Mouse (Mus musculus) cerebellum, postnatal 10 days (tissue): ENCODE measurements around the gene Acta1.

ENCODE experiments used
- DNase-seq, 2 experiments: peaks; one replicate each; pipeline ENCODE4 v3.0.0; 2021; ENCODE audit warnings: mixed read lengths in 2 of 2

Gene Acta1

DNA sequence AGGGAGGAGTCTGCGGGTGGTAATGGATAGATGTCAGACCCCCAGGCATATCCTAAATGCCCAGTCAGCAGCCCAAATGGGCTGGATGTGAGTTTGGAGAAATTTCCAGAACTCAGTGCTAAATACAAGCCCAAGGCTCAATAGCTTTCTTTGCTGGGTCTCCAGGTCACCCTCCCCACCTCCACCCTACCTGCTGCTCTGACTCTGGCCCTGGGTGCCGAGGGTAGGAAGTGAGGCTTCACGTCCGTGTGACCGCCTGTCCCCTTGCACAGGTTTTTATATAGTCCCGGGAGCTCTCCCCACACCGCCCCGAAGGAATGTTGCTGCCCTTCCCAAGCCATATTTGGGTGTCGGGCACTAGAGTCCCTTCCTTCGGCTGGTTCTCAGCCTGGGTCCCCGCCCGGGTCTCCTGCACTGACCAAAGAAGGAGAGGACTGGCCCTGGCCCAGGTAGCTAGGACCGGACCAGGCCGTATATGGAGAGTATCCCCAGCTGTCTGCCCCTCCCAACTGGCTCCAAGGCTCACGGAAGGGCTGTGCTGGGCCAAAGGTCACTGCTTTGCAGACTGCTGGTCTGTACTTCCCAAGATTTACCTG, at the start of gene Acta1:
TSS of gene Acta1 (minus strand) at position 250 of the 596 bp plus-strand sequence.
- no peak for DNase-seq

DNA sequence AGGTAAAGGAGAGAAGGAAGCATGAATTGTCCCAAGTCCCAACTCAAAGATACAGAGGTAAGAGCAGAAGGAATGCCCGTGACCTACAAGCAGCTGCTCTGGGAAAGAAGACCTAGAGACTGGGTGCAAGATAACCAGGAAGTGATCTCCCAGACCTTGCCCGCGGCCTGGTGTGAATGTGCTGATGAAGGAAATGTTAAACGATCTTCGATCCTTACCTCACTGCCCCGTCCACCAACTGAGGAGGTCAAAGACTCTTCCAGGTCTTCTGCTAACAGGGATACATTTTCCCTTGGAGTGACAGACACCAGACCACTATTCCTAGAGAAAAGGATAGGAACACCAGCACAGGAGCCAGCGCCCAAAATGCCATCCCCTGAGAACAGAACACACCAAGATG, 34.5 kb upstream of the Acta1 start:
- DNase-seq: no peak

DNA sequence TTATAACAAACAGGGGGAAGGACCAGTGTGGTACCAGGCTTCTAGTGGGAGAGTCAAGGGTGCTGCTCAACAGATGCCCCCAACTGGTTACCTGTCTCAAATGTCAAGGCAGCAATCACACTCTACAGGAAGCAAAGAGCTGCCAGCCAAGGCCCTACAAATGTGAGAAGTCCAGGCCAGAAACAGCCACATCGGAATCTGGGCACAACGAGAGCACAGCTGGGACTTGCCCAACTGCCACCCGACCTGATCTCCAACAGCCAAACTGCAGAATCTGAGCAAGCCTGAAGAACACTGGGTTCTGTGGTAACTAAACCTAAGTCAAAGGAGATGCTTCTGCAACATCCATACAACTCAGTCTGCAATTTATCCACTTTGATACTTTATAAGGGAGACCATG, 31.1 kb upstream of the Acta1 start:
- DNase-seq: no peak

DNA sequence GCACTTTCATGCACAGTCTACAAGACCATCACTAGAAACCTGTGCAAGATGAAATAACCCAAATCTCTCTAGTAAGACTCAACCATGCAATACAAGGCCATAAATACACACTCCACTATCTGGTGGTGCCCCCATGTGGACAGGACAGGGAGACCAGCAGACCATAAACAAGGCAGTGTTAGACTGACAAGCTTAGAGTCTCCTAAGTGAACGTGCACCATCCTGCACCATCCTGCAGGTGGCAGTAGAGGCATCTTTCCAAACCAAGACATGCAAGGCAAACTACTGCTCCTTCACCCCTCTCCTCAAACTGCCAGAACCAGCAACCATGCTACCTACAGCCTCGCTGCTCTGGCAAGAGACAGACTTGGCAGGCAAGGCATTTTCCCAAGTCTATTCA, 30.2 kb upstream of the Acta1 start:
- peak; percentile 92 for DNase-seq

DNA sequence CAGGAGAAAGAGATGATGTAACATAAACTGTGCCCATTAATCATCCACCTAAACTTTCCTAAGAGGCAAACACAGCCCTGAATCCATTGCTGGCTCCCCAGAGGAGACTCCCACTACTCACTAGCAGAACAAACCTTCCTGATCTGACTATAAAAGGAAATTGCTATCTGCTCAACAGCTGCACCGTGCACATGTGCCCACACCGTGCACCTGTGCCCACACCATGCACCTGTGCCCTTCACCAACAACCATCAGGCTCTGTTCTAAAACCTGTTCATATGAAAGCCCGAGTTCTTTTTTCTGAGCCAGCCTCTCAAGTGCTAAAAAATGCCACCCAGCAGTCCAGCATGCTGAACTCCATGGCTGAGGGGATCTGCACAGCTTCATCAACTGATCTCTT, 20.1 kb upstream of the Acta1 start:
- no peak for DNase-seq

DNA sequence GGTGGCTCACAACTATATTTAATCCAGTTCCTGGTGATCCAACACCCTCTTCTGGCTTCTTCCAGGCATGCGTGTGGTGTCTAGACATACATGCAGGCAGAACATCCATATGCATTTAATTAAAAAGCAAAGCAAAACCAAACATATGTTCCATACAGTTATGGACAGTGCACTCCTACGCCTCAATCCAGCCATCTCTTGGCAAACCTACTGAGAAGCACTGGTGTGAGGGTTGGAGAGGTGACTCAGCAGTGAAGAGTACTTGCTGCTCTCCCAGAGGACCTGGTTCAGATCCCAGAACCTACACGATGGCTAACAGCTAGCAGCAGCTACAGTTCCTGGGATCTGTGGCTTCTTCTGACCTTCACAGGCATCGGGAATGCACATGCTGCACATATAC, 17.7 kb upstream of the Acta1 start:
- DNase-seq: no peak

DNA sequence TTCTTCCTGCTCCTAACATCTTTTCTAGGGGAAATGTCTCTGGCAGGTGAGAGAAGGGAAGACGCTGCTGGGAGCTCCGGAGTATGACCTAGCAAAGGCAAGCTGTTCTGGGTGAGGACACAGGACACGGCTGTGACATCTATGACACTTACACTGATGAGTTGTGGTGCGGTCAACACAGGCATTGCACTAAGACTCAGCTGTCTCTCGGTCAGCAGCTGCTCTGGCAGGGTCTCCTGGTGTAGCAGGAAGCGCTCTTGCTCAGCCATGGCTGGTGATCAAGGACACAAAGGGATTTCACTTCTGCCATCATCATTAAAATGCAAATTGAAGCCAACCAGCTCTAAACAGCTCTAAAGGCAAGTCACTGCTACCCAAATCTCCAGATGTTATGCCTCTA, 13.1 kb upstream of the Acta1 start:
- no peak for DNase-seq

DNA sequence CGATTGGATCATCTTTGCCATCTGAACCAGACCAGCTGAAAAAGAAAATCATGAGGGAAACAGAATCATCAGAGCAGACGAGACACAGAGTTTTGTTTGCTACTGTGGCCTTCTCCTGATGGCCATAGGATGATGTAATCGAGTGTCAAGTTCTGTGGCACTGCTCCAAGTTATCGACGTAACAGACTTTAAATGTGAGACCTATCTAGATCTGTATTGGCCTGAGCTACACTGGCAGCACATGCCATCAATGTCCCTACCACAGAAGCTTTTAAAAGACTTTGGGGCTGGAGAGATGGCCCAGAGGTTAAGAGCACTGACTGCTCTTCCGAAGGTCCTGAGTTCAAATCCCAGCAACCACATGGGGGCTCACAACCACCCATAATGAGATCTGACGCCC, 8.1 kb upstream of the Acta1 start:
- no peak for DNase-seq

DNA sequence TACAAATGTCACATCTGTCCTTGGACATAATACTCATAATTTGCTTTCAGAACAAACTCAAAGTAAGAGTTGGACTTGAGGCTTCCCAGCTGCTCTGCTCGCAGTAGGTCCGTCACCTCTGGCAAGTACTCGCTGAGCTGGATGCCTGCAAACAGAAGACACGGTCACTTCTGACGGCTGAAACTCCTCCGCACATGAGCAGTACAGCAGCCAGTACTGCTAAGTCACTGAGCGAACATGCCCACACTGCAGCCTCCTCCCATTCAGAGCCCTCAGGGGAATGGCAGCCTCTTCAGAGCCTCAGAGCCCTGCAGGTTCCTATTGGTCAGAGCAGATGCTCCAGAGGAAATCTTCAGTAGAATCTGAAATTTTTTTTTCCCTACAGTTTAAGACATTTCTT, 4.8 kb upstream of the Acta1 start:
- no peak for DNase-seq

DNA sequence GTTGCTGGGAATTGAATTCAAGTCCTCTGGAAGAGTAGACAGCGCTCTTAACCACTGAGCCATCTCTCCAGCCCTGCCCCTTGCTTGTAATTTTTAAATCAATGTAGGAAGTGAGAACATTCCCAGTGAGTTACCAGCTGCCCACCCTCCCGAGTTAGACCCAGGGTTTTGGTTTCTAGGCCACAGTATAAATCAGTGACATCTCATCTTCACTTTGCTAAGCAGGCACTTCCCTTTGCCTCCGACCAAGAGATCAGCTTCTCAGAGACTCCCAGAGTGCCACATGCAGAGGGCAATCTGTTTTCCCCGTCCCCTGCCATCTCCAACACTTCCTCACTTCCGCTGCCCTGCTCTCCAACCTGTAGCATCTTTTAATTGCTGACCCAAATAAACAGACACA, 4.0 kb upstream of the Acta1 start:
- peak in 1 of 2 experiments; percentile 12 for DNase-seq

DNA sequence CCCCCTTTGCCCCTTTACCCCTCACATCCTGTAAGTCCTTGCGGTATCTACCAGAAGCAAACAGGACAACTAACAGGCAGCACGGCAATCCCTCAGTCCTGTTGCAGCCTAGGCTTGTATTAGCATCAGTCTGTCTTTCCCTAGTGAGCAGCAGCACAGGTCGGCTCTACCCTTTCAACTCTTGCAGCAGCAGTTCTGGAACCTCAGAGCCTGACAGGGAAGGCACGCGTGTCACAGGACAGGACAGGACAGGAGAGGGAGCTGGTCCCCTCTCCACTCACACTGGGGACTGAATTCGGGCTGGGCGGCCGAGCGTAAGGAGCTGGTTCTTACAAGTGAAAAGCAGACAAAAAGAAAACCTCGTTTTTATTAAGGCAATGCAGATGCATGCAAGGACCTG, 2.2 kb upstream of the Acta1 start:
- no peak for DNase-seq

DNA sequence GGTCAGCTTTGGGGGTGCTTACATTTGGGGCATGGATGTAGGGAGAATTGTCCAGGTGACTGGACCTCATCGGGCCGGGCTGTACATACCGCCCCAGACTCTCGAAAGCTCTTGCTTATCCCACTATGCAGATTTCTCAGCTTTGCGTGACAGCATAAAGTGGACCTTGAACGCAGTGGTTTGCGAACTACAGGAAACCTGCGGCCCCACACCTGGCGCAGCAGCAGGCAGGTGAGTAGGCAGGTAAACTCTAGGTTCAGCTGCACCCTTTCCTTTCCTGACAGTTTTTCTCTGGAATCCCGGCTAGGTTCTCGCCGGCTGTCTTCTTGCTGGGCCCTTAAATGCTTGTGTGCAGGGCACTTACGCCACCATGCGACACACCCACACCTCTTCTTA, 1.8 kb upstream of the Acta1 start:
- no peak for DNase-seq

DNA sequence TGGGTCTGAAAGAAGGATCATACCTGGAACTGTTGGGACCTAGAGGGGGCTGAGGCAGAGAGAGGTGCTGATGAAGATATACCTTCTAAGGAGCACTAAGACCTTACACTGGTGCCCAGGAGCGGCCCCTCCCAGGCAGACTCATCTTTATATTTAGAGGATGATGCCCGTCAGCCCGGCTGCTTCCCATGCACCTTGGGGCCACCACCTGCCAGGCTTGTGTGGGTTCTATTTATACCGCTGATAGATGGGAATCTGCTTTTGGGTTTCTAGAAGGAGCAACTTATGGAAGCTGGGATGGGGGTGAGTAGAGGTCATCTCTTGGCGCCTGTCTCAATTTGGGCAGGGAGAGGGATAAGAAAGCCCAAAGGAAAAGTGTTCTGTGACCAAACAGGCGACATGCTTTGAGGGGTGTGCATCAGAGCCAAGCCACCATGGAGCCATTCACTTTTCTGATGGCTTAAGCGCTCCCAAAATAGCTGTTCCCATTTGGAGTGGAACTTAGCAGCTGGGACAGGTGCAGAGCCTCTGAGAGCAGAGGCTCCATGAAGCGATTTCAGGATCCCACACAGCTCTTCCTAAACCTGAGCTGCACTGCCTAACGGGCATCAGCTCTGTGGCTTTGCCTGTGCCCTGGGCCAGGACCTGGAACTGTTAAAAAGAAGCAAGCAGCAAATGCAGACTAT, 1.3 kb upstream of the Acta1 start:
- DNase-seq: peak in 1 of 2 experiments; percentile 13

DNA sequence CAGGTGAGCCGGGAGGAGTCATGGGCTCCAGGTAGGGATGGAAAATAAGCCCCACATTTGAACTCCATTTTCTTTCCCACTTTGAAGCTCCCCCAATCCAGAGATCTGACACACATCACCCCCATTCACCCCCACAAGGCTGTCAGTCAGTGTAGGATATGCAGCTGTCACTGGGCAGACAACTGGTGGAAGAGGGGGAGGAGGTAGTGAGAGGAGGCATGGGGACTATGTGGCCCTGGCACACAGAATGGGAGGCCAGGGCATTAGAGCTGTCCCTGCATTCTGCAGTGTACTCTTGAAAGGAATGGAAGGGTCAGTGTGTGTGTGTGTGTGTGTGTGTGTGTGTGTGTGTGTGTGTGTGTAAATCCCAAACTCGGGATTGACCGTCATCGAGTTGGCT, 679 bp upstream of the Acta1 start:
- DNase-seq: no peak

DNA sequence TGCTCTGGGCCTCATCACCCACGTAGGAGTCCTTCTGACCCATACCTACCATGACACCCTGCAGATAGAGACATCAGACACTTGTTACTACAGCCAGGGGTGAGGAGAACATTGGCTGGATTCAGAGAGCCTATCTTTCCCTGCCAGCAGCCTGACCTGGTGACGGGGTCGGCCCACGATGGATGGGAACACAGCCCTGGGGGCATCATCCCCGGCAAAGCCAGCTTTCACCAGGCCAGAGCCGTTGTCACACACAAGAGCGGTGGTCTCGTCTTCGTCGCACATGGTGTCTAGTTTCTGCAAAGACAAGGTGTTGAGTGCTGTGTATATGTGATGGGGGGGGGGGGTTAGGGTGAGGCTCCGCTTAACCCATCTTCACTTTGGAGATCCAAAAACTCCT, 1.1 kb downstream of the Acta1 start:
- no peak for DNase-seq

DNA sequence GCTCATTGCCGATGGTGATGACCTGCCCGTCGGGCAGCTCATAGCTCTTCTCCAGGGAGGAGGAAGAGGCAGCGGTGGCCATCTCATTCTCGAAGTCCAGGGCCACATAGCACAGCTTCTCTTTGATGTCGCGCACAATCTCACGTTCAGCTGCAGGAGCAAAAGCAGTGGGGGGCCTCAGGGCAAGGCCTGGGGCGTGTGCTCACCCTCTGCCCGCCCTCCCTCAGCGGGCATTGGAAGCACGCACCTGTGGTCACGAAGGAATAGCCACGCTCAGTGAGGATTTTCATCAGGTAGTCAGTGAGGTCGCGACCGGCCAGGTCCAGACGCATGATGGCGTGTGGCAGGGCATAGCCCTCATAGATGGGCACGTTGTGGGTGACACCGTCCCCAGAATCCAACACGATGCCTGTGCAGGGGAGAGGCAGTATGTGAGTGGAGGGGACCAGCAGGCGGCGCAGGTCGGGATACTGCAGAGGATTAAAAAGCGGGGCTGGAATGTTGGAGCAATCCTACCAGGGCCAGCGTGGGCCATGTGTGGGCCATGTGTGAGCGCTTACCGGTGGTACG, 1.9 kb downstream of the Acta1 start:
- DNase-seq: peak; percentile 55 to 63

DNA sequence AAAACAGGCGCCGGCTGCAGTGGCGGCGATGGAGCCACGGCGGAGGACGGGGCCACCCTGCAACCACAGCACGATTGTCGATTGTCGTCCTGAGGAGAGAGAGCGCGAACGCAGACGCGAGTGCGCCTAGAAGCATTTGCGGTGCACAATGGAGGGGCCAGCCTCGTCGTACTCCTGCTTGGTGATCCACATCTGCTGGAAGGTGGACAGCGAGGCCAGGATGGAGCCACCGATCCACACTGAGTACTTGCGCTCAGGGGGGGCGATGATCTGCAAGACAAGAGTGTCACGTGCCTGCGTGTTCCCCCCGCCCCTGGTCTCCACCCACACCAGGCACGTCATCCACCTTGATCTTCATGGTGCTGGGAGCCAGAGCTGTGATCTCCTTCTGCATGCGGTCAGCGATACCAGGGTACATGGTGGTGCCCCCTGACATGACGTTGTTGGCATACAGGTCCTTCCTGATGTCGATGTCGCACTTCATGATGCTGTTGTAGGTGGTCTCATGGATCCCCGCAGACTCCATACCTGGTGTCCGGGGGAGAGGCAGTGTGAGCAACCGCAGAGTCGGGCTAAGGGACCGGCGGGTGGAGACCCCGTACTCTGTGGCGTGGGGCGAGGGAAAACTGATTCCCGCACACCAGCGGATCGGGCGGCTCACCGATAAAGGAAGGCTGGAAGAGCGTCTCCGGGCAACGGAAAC, 2.5 kb downstream of the Acta1 start:
- peak; percentile 93 to 94 for DNase-seq

DNA sequence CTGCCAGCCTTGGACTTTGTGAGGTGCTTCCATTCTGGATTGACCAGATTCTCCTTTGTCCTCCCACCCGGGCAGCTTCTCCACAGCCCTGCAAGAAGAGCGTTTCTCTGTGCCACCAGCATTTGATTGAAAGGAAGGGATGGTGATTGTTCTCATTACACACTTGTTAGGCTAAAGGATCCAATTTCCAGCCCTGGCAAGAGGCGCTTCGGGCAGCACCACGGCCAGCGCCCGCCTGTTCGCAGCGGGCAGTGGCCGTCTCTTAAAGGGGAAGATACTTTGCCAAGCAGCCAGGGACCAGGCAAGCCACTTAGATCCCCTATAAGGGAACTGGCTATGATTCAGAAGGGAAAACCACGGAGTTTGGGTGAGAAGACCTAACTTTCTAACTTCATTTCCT, 3.3 kb downstream of the Acta1 start:
- peak; percentile 84 to 86 for DNase-seq

DNA sequence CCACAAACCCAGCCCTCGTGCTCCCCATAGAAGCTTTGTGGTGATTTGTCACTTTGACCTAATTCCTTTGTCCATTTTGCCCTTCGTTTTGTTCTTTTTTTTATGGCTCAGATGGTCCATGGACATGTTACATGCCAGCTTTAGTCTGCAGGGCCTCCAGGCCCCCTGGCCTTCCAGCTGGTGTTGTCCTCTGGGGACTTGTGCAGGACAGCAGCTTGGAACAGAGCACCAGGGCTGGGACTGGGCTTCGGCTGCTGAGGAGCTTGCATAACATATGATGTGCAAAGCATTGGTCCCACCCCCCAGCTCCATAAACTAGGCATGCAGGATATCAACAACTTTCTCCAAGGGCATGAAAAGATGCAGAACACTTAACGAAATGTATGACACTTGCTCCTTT, 4.8 kb downstream of the Acta1 start:
- DNase-seq: no peak

DNA sequence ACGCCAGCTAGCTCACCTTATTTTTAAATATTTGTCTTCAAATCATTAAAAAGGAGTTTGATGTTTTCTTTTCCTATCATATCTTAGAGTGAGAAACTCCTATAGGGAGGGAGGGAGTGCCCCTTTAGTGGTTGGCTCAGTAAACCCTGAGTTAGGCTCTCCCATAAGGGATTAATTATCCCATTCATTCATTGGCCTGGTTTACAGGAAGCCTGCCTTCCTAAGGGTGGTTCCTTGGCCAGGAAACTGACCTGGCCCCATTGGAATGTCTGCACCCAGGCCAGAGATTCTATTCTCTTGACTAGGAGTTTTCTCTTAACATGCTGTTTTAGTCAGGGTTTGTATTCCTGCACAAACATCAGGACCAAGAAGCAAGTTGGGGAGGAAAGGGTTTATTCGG, 6.6 kb downstream of the Acta1 start:
- no peak for DNase-seq

DNA sequence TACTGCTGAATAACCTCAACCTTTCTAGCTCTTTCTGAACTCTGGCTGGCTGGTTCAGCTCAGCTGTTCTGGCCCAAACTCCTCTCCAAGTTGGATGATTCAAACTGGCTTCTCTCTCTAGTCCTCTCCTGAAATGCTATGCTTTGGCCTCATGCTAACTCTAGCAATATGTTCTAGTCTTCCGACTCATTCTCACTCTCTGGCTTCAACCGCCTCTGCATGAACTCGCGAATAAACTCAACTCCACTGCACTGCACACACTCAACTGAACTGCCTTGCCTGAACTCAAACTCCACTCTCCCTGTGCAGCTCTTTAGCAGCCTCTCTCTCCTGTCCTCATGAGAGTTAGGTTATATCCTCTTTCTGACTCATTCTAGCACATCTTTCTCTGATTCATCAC, 7.4 kb downstream of the Acta1 start:
- DNase-seq: no peak

DNA sequence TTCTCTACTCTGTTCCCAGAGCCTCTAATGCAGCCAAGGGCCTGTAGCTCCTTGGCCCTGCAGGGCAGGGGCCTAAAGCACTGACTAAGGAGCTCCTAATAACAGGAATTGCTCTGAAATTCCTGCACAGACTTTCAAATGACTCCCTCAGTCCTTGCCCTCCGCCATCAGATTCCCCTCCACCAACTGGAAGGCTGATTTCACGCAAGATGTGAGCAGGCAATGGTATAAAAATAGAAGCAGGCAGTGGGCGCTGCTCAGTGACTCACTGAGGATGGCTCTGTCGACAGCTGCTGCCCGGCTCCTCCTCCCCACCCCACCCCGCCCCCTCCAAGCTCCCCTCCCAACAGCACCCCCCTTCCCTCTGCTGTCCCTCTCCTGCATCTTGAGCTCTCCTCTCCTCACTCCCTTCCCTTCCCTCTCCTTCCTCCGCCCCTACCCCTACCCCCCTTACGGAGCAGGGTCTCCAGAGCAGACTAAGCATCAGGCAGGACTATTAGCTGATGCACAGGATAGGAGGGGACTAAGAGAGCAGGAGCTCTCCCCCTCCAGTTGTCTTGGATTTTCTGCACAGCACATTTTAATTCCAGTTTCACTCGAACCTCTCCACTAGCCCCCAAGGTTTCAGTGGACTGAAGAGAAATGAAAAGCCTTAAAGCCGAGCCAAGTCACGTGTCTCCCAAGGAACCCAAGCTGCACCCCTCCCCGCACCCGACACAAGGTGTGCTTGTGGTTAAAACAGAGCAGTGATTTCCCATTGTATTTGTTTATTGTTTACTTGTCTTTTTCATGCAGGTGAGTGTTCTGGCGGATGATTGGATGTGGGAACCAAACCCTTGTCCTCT, 9.6 kb downstream of the Acta1 start:
- DNase-seq: peak; percentile 67 to 70

DNA sequence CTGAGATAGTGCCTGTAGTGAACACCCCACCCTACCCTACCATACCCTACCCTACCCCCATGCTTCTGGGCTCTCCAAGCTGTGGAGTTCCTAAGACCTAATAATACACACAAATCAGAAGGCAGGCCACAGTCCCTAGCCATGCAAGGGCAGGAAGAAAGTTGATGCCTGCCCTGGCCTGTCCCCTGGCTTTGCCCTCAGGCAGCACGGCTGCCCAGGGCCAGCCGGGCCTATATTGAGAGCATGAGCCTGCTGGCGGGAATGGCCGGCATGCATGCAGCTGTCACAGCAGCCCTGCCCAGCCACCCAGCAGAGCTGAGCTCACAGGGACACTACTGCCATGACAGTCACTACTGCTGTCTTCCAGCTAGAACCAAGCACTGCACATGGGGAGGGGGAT, 11.5 kb downstream of the Acta1 start:
- DNase-seq: no peak
